Mouse (Mus musculus) liver, postnatal 0 days (tissue): Measurements from ENCODE around the gene Eef1akmt2. TPM values are rescaled to one million over a fixed set of nuclear protein-coding genes. Genes with fewer than 3 reads are reported as not detected.

ENCODE experiments used
- ATAC-seq: fragments of 200-750 bp; cut with Nextera tagmentation; 2 replicates; pipeline ENCODE4 v1.8.0; 2017; ENCODE audit warnings: mild to moderate bottlenecking, moderate library complexity
- DNase-seq: peaks from one replicate; pipeline ENCODE4 v3.0.0-alpha.2; 2016
- H3K27ac ChIP-seq: fragments of 300-500 bp; sonication (generic); 2 replicates; pipeline ENCODE4 v1.5.1; 2014; ENCODE audit warnings: antibody characterized with exemption, moderate library complexity, mild to moderate bottlenecking, low read depth
- H3K27me3 ChIP-seq: fragments of 300-500 bp; sonication (generic); 2 replicates; pipeline ENCODE4 v1.6.1; 2014; ENCODE audit warnings: low read length, control low read depth, mixed read lengths; ENCODE audit not compliant: insufficient read depth
- H3K36me3 ChIP-seq: fragments of 300-500 bp; sonication (generic); replicated peaks from 2 replicates; pipeline ENCODE4 v1.6.1; 2014; ENCODE audit warnings: mild to moderate bottlenecking, control low read depth, low read length, moderate library complexity, mixed read lengths; ENCODE audit not compliant: insufficient read depth
- H3K4me1 ChIP-seq: fragments of 300-500 bp; sonication (generic); 2 replicates; pipeline ENCODE4 v1.6.1; 2014; ENCODE audit warnings: antibody characterized with exemption, mild to moderate bottlenecking, control low read depth; ENCODE audit not compliant: insufficient read depth
- H3K4me2 ChIP-seq: fragments of 300-500 bp; sonication (generic); 2 replicates; pipeline ENCODE4 v1.6.1; 2014; ENCODE audit warnings: low read depth, mild to moderate bottlenecking, low read length, moderate library complexity, mixed read lengths
- H3K4me3 ChIP-seq: fragments of 300-500 bp; sonication (generic); 2 replicates; pipeline ENCODE4 v1.5.1; 2014; ENCODE audit warnings: low read depth, low read length
- H3K9ac ChIP-seq: fragments of 300-500 bp; sonication (generic); replicated peaks from 2 replicates; pipeline ENCODE4 v1.6.1; 2014; ENCODE audit warnings: mild to moderate bottlenecking, moderate library complexity
- H3K9me3 ChIP-seq: fragments of 300-500 bp; sonication (generic); 2 replicates; pipeline ENCODE4 v1.6.1; 2016; ENCODE audit warnings: mild to moderate bottlenecking, control low read depth, low read length, mixed read lengths
- CTCF ChIP-seq: sonication (generic); IDR thresholded peaks from 2 replicates; pipeline ENCODE4 v1.5.1; 2016; ENCODE audit warnings: antibody characterized with exemption, low read depth
- EP300 ChIP-seq: IDR thresholded peaks from 2 replicates; pipeline ENCODE4 v1.6.1; 2016; ENCODE audit warnings: antibody characterized with exemption, low read depth, mild to moderate bottlenecking
- WGBS: fragments of 180-500 bp; shearing (Covaris S2); extraction: QIAGEN DNeasy Blood & Tissue Kit; methylation state at CpG from one replicate; pipeline ENCODE4 v1.1.7; 2014; ENCODE audit not compliant: insufficient replicate concordance; 5-methylcytosine and 5-hydroxymethylcytosine counted together
- polyA plus RNA-seq: library from polyadenylated mRNA; unstranded; fragments of >200 nt; fragmentation: Nextera tagmentation; extraction: Ambion mirVana; gene quantifications from 2 replicates; pipeline ENCODE4 v1.2.1, GENCODE M21; 2015

Gene Eef1akmt2
- polyA plus RNA-seq, 1 experiment from 2014 or later: 14.1 TPM

- Histone ChIP-seq H3K27ac (no peak overlapping the region), H3K9me3 (no peaks in the 10 kb centered on the region), H3K36me3 (peaks cover 80% of the 10 kb centered on the region), H3K27me3 (no peaks in the 10 kb centered on the region), H3K4me3 (no peak overlapping the region), H3K4me1 (no peaks in the 10 kb centered on the region), H3K9ac (no peak overlapping the region), H3K4me2 (no peak overlapping the region)
- WGBS: 87% methylated on average over 2 of the region's 2 CpGs
- ATAC-seq: no peak
- TF ChIP-seq CTCF: no peak
- no peak for TF ChIP-seq EP300
- no peak for DNase-seq
Measured at GRCm38 (mm10) chr7:132875391-132876086, 23.1 kb upstream of the Eef1akmt2 start.

GRCm38 (mm10) chr7:132873043-132873442 is 20.6 kb upstream of the Eef1akmt2 start:
- 61% methylated on average over 2 of the region's 2 CpGs for WGBS
- Histone ChIP-seq H3K9ac (no peak overlapping the region), H3K4me1 (no peaks in the 10 kb centered on the region), H3K36me3 (peaks cover 76% of the 10 kb centered on the region), H3K4me2 (no peak overlapping the region), H3K27me3 (no peaks in the 10 kb centered on the region), H3K9me3 (no peaks in the 10 kb centered on the region), H3K27ac (no peak overlapping the region), H3K4me3 (no peak overlapping the region)
- ATAC-seq (no peak), DNase-seq (no peak)
- TF ChIP-seq CTCF (no peak), EP300 (0 out of 2 replicates have a peak, but pooled peaks have one; percentile 17)

GRCm38 (mm10) chr7:132866316-132866715 is 13.8 kb upstream of the Eef1akmt2 start:
- H3K27me3 ChIP-seq: no peaks in the 10 kb centered on the region
- H3K9me3 ChIP-seq: no peaks in the 10 kb centered on the region
- no peak overlapping the region for H3K4me2 ChIP-seq
- no peak overlapping the region for H3K27ac ChIP-seq
- H3K4me1 ChIP-seq: peaks cover 6% of the 10 kb centered on the region; the same call in 1 of the 2 replicates
- DNase-seq: no peak
- TF ChIP-seq EP300: no peak
- TF ChIP-seq CTCF: no peak
- peaks cover 48% of the 10 kb centered on the region for H3K36me3 ChIP-seq
- H3K4me3 ChIP-seq: no peak overlapping the region
- no peak overlapping the region for H3K9ac ChIP-seq
- WGBS: 42% methylated on average over 9 of the region's 9 CpGs
- ATAC-seq: peak; percentile 25; the same call in 1 of the 2 replicates

GRCm38 (mm10) chr7:132859042-132859958 is 6.8 kb upstream of the Eef1akmt2 start, which contains the start of gene Abraxas2:
Gene Abraxas2, plus strand, starts transcription at chr7:132859225.
- H3K4me1 ChIP-seq: peaks cover 13% of the 10 kb centered on the region; the same call in 1 of the 2 replicates
- H3K36me3 ChIP-seq: peaks cover 2% of the 10 kb centered on the region; the same call in 1 of the 2 replicates
- TF ChIP-seq EP300 (no peak), CTCF (no peak)
- H3K27me3 ChIP-seq: no peaks in the 10 kb centered on the region
- under 1% methylated on average over 53 of the region's 53 CpGs for whole genome bisulfite sequencing
- peak within 1 kb of the TSS; percentile 93 for H3K4me3 ChIP-seq
- peak within 1 kb of the TSS; percentile 90 for H3K9ac ChIP-seq
- peak within 1 kb of the TSS; percentile 93 for H3K27ac ChIP-seq
- DNase-seq: peak; percentile 94
- no peaks in the 10 kb centered on the region for H3K9me3 ChIP-seq
- peak; percentile 96 for ATAC-seq
- H3K4me2 ChIP-seq: peak within 1 kb of the TSS; percentile 82

- Histone ChIP-seq H3K4me2 (no peak overlapping the region), H3K9me3 (no peaks in the 10 kb centered on the region), H3K27me3 (no peaks in the 10 kb centered on the region), H3K4me1 (peaks cover 13% of the 10 kb centered on the region; the same call in 1 of the 2 replicates), H3K36me3 (peaks cover 2% of the 10 kb centered on the region; the same call in 1 of the 2 replicates), H3K9ac (no peak overlapping the region), H3K4me3 (no peak overlapping the region), H3K27ac (no peak overlapping the region)
- TF ChIP-seq EP300: no peak
- 67% methylated on average over 5 of the region's 5 CpGs for whole genome bisulfite sequencing
- ATAC-seq: no peak
- no peak for DNase-seq
Measured at GRCm38 (mm10) chr7:132858043-132858608, 5.7 kb upstream of the Eef1akmt2 start.

GRCm38 (mm10) chr7:132856083-132856482 is 3.6 kb upstream of the Eef1akmt2 start:
- DNase-seq (no peak), ATAC-seq (no peak)
- Histone ChIP-seq H3K9me3 (no peaks in the 10 kb centered on the region), H3K4me1 (peaks cover 12% of the 10 kb centered on the region), H3K36me3 (no peaks in the 10 kb centered on the region), H3K9ac (no peak overlapping the region), H3K4me3 (no peak overlapping the region), H3K27me3 (no peaks in the 10 kb centered on the region), H3K27ac (no peak overlapping the region; the same call in 1 of the 2 replicates), H3K4me2 (no peak overlapping the region)
- WGBS: 65% methylated on average over 1 of the region's 1 CpGs
- TF ChIP-seq CTCF: no peak
- no peak for TF ChIP-seq EP300
